Mouse (Mus musculus) CH12.LX (cell line): ENCODE measurements at regions not wholly inside any gene's neighbourhood (a gene's known extent, or its start where the extent isn't known, plus 50 kb on each side); places are given as distances from the start of the nearest gene placed in this dataset.

ENCODE experiments used
- CHD2 ChIP-seq: IDR thresholded peaks from 2 replicates; pipeline ENCODE4 v1.6.1; 2011; ENCODE audit warnings: low read length, improper control_type of control experiment
- CTCF ChIP-seq, 2 experiments: IDR thresholded peaks in 1 of 2; conservative IDR thresholded peaks in 1 of 2; 2 replicates each; pipeline ENCODE4 v1.5.1; 2011 to 2012; ENCODE audit warnings: low read depth in 2 of 2, low read length in 2 of 2, improper control_type of control experiment in 1 of 2, inconsistent platforms in 1 of 2, mild to moderate bottlenecking in 1 of 2, moderate library complexity in 1 of 2
- ELF1 ChIP-seq: IDR thresholded peaks from 2 replicates; pipeline ENCODE4 v1.6.1; 2014; ENCODE audit warnings: low read depth, mild to moderate bottlenecking, inconsistent platforms, low read length, improper control_type of control experiment
- EP300 ChIP-seq: IDR thresholded peaks from 2 replicates; pipeline ENCODE4 v1.6.1; 2011; ENCODE audit warnings: low read length, improper control_type of control experiment
- GABPA ChIP-seq: IDR thresholded peaks from 2 replicates; pipeline ENCODE4 v1.6.1; 2012; ENCODE audit warnings: low read depth, low read length, improper control_type of control experiment, inconsistent platforms; ENCODE audit not compliant: insufficient replicate concordance
- HCFC1 ChIP-seq: IDR thresholded peaks from 2 replicates; pipeline ENCODE4 v1.6.1; 2012; ENCODE audit warnings: low read depth, mild to moderate bottlenecking, inconsistent platforms, low read length, improper control_type of control experiment
- MAX ChIP-seq: IDR thresholded peaks from 2 replicates; pipeline ENCODE4 v1.6.1; 2011; ENCODE audit warnings: low read length, improper control_type of control experiment
- POLR2A ChIP-seq: IDR thresholded peaks from 2 replicates; pipeline ENCODE4 v1.6.1; 2011; ENCODE audit warnings: low read depth, mild to moderate bottlenecking, improper control_type of control experiment, low read length
- POLR2AphosphoS2 ChIP-seq: IDR thresholded peaks from 2 replicates; pipeline ENCODE4 v1.6.1; 2011; ENCODE audit warnings: low read depth, low read length, improper control_type of control experiment
- TCF12 ChIP-seq: IDR thresholded peaks from 2 replicates; pipeline ENCODE4 v1.6.1; 2014; ENCODE audit warnings: low read depth, mild to moderate bottlenecking, inconsistent platforms, low read length, improper control_type of control experiment
- UBTF ChIP-seq: IDR thresholded peaks from 2 replicates; pipeline ENCODE4 v1.6.1; 2012; ENCODE audit warnings: low read depth, mild to moderate bottlenecking, inconsistent platforms, low read length, improper control_type of control experiment, moderate library complexity
- ZC3H11A ChIP-seq: IDR thresholded peaks from 2 replicates; pipeline ENCODE4 v1.6.1; 2012; ENCODE audit warnings: low read depth, mild to moderate bottlenecking, inconsistent platforms, low read length, improper control_type of control experiment
- ZNF384 ChIP-seq: IDR thresholded peaks from 2 replicates; pipeline ENCODE4 v1.6.1; 2012; ENCODE audit warnings: low read depth, low read length, improper control_type of control experiment, inconsistent platforms

DNA sequence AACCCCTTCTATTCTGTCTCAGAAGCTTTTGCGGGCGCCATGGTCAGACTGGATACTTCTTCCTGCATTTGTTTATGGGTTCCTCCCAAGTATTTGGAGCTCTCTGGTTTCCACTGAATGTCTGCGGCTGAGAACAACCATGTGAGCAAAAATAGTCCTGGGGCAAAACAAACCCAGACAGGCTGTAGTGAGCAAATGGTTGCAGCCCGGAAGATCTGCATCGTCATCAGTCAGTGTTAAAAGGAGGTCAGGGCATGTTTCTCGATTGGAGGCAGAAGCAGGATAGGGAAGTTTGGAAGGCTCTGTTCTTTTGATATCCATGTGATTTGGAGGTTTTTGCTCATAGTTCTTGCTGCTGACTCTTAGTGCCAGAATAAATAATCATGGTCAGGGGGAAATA lies 492.1 kb upstream of the Jag1 start:
- TF ChIP-seq GABPA (no peak), CTCF (conservative IDR thresholded peaks at IDR 0.05 in 1 of 2, IDR thresholded peaks at IDR 0.05 in 1 of 2; ENCODE audit: low read depth in 2 of 2, low read length in 2 of 2) (no peak), POLR2A (no peak), ZC3H11A (no peak), EP300 (no peak), HCFC1 (no peak), ELF1 (no peak), MAX (no peak), TCF12 (no peak), POLR2AphosphoS2 (no peak), ZNF384 (no peak), UBTF (no peak), CHD2 (no peak)
